Comparison of ENCODE assay signal across 7 mouse cellular contexts in the genomic region with DNA sequence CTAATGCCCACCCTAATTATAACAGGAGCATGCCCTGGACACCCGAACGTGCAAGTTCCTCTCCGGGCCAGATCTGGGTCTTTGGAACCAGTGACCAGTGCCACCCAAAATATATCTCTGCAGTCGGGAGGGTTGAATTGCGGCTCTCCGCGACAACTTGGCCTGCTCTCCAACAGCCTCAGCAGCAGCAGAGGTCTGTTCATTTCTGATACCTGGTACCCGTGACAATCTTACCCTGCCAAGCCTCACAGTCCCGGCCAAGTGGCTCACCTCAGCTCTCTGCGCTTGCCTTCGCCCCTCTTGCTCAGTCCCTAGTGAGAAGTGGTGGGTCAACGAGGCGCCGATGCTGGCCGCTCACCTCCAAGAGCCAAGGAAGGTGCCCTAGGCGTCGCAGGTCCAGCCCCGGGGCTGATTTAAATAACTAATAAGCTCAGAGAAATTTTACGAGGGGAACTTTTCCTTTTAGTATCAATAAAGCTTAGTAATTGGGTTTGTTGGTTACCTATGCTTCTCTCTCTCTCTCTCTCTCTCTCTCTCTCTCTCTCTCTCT. TPM values are rescaled to one million over a fixed set of nuclear protein-coding genes. Genes with fewer than 3 reads are reported as not detected.
DNase-seq lines count a peak whose midpoint lies in the region; ATAC-seq and TF ChIP-seq lines count a peak whose summit lies in the region.

A gene (minus strand): TSS at position 500 of the 550 bp plus-strand sequence.

- H3K27ac ChIP-seq in left cerebral cortex, adult 2 months, result peak within 1 kb of the TSS; percentile 99
- peak within 1 kb of the TSS; percentile 79 for H3K27ac ChIP-seq in embryonic facial prominence, embryonic 14.5 days (replicated peaks; ENCODE audit: low read depth, low read length)
- no peak within 1 kb of the TSS for H3K27ac ChIP-seq in intestine, embryonic 15.5 days
- no peak within 1 kb of the TSS for H3K27ac ChIP-seq in midbrain, embryonic 16.5 days (ENCODE audit: low read length)

- DNase-seq in left cerebral cortex, adult 2 months (ENCODE audit: extremely low spot score in 1 of 2, low spot score in 2 of 2), result no peak
- no peak for DNase-seq in left cerebral cortex, adult 11 months (ENCODE audit: low spot score)
- no peak for DNase-seq in embryonic facial prominence, embryonic 14.5 days (ENCODE audit: low spot score)
- DNase-seq in cerebellum, adult 8-10 months, result no peak
- no peak for DNase-seq in urinary bladder, postnatal 14 days (ENCODE audit: low spot score)

- intact Hi-C loops in left cerebral cortex, adult 2 months (cut with DNase I), result loop anchor here (10.0 kb wide), 1 partner anchor 853 kb away; no protein-coding TSS in a partner anchor

- peak within 1 kb of the TSS; percentile 64 for H3K4me2 ChIP-seq in embryonic facial prominence, embryonic 14.5 days (ENCODE audit: low read depth, low read length)
- H3K4me2 ChIP-seq in intestine, embryonic 15.5 days (replicated peaks), result peak within 1 kb of the TSS; percentile 64
- peak within 1 kb of the TSS; percentile 55 for H3K4me2 ChIP-seq in midbrain, embryonic 16.5 days (ENCODE audit: low read length)

- no peaks in the 10 kb centered on the region for H3K9me3 ChIP-seq in embryonic facial prominence, embryonic 14.5 days (ENCODE audit: control insufficient read depth, low read length)
- H3K9me3 ChIP-seq in intestine, embryonic 15.5 days, result no peaks in the 10 kb centered on the region
- no peaks in the 10 kb centered on the region for H3K9me3 ChIP-seq in midbrain, embryonic 16.5 days (replicated peaks; ENCODE audit: control insufficient read depth, low read length, poor library complexity, severe bottlenecking)

- peaks cover 71% of the 10 kb centered on the region for H3K27me3 ChIP-seq in embryonic facial prominence, embryonic 14.5 days (replicated peaks; ENCODE audit: control insufficient read depth, insufficient read depth, low read length)
- peaks cover 53% of the 10 kb centered on the region for H3K27me3 ChIP-seq in intestine, embryonic 15.5 days (replicated peaks)
- H3K27me3 ChIP-seq in midbrain, embryonic 16.5 days (ENCODE audit: control insufficient read depth, insufficient read depth, low read depth, low read length), result peaks cover 46% of the 10 kb centered on the region

- H3K36me3 ChIP-seq in embryonic facial prominence, embryonic 14.5 days (ENCODE audit: control insufficient read depth, insufficient read depth, low read length), result no peaks in the 10 kb centered on the region
- H3K36me3 ChIP-seq in intestine, embryonic 15.5 days, result no peaks in the 10 kb centered on the region
- no peaks in the 10 kb centered on the region for H3K36me3 ChIP-seq in midbrain, embryonic 16.5 days (ENCODE audit: control insufficient read depth, insufficient read depth, low read length)

- WGBS in embryonic facial prominence, embryonic 14.5 days, result 6% methylated on average over 19 of the region's 19 CpGs
- WGBS in intestine, embryonic 15.5 days, result 3% methylated on average over 19 of the region's 19 CpGs
- under 1% methylated on average over 19 of the region's 19 CpGs for WGBS in midbrain, embryonic 16.5 days

- peaks cover 9% of the 10 kb centered on the region; the same call in 1 of the 2 replicates for H3K4me1 ChIP-seq in embryonic facial prominence, embryonic 14.5 days (ENCODE audit: control insufficient read depth, insufficient read depth, low read length)
- peaks cover 15% of the 10 kb centered on the region; the same call in 1 of the 2 replicates for H3K4me1 ChIP-seq in intestine, embryonic 15.5 days (replicated peaks)
- peaks cover 16% of the 10 kb centered on the region for H3K4me1 ChIP-seq in midbrain, embryonic 16.5 days (ENCODE audit: control insufficient read depth, insufficient read depth, low read length)

- no peak for TF ChIP-seq CTCF in left cerebral cortex, adult 2 months (IDR thresholded peaks at IDR 0.05)

- ATAC-seq in embryonic facial prominence, embryonic 14.5 days (ENCODE audit: low read depth), result no peak
- no peak for ATAC-seq in intestine, embryonic 15.5 days
- ATAC-seq in midbrain, embryonic 16.5 days, result no peak

- peak within 1 kb of the TSS; percentile 66 for H3K9ac ChIP-seq in embryonic facial prominence, embryonic 14.5 days (ENCODE audit: low read depth, low read length)
- H3K9ac ChIP-seq in intestine, embryonic 15.5 days, result 0 out of 2 replicates have a peak within 1 kb of the TSS, but pooled peaks have one; percentile 5
- no peak within 1 kb of the TSS for H3K9ac ChIP-seq in midbrain, embryonic 16.5 days (ENCODE audit: low read depth, low read length)

- peak within 1 kb of the TSS; percentile 94 for H3K4me3 ChIP-seq in left cerebral cortex, adult 2 months
- H3K4me3 ChIP-seq in embryonic facial prominence, embryonic 14.5 days (ENCODE audit: low read depth, low read length), result peak within 1 kb of the TSS; percentile 42
- H3K4me3 ChIP-seq in intestine, embryonic 15.5 days (replicated peaks), result peak within 1 kb of the TSS; percentile 24
- no peak within 1 kb of the TSS for H3K4me3 ChIP-seq in midbrain, embryonic 16.5 days (ENCODE audit: low read depth, low read length)

RNA-seq across cellular contexts. Expression of the gene that starts here (rescaled TPM):
- total RNA-seq in left cerebral cortex, adult 2 months (2021), result 10 to 100 TPM; 80.2 to 91.0 TPM
- 13.6 and 16.0 TPM in 2 replicates for polyA plus RNA-seq in embryonic facial prominence, embryonic 14.5 days (2014; fragmentation: Nextera tagmentation; extraction: Ambion mirVana)
- 2.7 and 2.9 TPM in 2 replicates for polyA plus RNA-seq in intestine, embryonic 15.5 days (2015; fragmentation: Nextera tagmentation; extraction: Ambion mirVana)
- polyA plus RNA-seq in midbrain, embryonic 16.5 days (2015; fragmentation: Nextera tagmentation; extraction: Ambion mirVana), result 0.92 and 1.6 TPM in 2 replicates

Comparison
In these comparisons a context has a peak if more than half of its experiments do, and no peak if none do; other contexts are left out.
1. H3K27ac ChIP-seq: peak in left cerebral cortex, adult 2 months (single experiment) and embryonic facial prominence, embryonic 14.5 days (single experiment); none in intestine, embryonic 15.5 days (single experiment) and midbrain, embryonic 16.5 days (single experiment).
2. Peak in every context shown above with its lines, with median percentiles within 50 percentile points of each other: H3K4me2 ChIP-seq.